Mouse (Mus musculus) forebrain, embryonic 14.5 days (tissue): ENCODE data around the gene Trim62. TPM values are rescaled to one million over a fixed set of nuclear protein-coding genes. Genes with fewer than 3 reads are reported as not detected.

ENCODE experiments used
- ATAC-seq: fragments of 200-750 bp; cut with Nextera tagmentation; 2 replicates; pipeline ENCODE4 v1.8.0; 2017; ENCODE audit warnings: mild to moderate bottlenecking, moderate library complexity
- DNase-seq: peaks from one replicate; pipeline ENCODE4 v3.0.0-alpha.2; 2015; ENCODE audit warnings: low spot score
- H3K27ac ChIP-seq: fragments of 300-500 bp; sonication (generic); 2 replicates; pipeline ENCODE4 v1.5.1; 2014; ENCODE audit warnings: low read depth, mild to moderate bottlenecking, control low read depth, low read length, moderate library complexity
- H3K27me3 ChIP-seq: fragments of 300-500 bp; sonication (generic); replicated peaks from 2 replicates; pipeline ENCODE4 v1.6.1; 2014; ENCODE audit warnings: low read length, control low read depth, mixed read lengths; ENCODE audit not compliant: control insufficient read depth, insufficient read depth
- H3K36me3 ChIP-seq: fragments of 300-500 bp; sonication (generic); 2 replicates; pipeline ENCODE4 v1.6.1; 2014; ENCODE audit warnings: low read length, control low read depth; ENCODE audit not compliant: control insufficient read depth, insufficient read depth
- H3K4me1 ChIP-seq: fragments of 300-500 bp; sonication (generic); 2 replicates; pipeline ENCODE4 v1.6.1; 2014; ENCODE audit warnings: antibody characterized with exemption, low read length, control low read depth; ENCODE audit not compliant: control insufficient read depth, insufficient read depth
- H3K4me2 ChIP-seq: fragments of 300-500 bp; sonication (generic); 2 replicates; pipeline ENCODE4 v1.6.1; 2014; ENCODE audit warnings: mild to moderate bottlenecking, control low read depth, low read length
- H3K4me3 ChIP-seq: fragments of 300-500 bp; sonication (generic); 2 replicates; pipeline ENCODE4 v1.5.1; 2014; ENCODE audit warnings: low read depth, low read length, control low read depth
- H3K9ac ChIP-seq: fragments of 300-500 bp; sonication (generic); 2 replicates; pipeline ENCODE4 v1.6.1; 2014; ENCODE audit warnings: mild to moderate bottlenecking, low read length, control low read depth, moderate library complexity
- H3K9me3 ChIP-seq: fragments of 300-500 bp; sonication (generic); replicated peaks from 2 replicates; pipeline ENCODE4 v1.6.1; 2016; ENCODE audit warnings: low read length, control low read depth, mixed read lengths; ENCODE audit not compliant: control insufficient read depth
- WGBS: fragments of 180-500 bp; shearing (Covaris S2); extraction: QIAGEN DNeasy Blood & Tissue Kit; methylation state at CpG from one replicate; pipeline ENCODE4 v1.1.7; 2014; 5-methylcytosine and 5-hydroxymethylcytosine counted together
- polyA plus RNA-seq: library from polyadenylated mRNA; unstranded; fragments of >200 nt; fragmentation: Nextera tagmentation; extraction: Ambion mirVana; gene quantifications from 2 replicates; pipeline ENCODE4 v1.2.1, GENCODE M21; 2014

The Trim62 gene
- polyA plus RNA-seq, 1 experiment from 2014 or later = 9.3 TPM

DNA sequence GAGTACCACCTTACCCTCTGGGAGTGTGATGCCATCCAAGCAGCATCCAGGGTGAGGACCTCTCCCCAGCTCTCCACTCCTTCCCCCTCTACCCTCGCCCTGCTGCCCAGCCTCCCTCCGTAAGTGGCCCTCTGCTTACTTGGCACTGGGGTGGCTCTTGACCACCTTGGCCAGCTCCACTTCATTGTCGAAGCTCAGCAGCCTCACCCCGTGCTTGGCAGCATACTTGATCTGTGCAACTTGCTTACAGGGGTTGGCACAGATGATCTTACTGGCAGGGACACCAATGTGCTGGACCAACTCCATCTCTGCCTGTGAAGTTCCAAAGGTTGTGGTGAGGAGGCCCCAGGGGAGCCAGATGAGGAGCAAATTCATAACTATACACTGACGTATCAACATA is 67.1 kb downstream of the Trim62 start:
- Histone ChIP-seq H3K4me1 (peaks cover 3% of the 10 kb centered on the region; the same call in 1 of the 2 replicates), H3K4me2 (no peak overlapping the region), H3K36me3 (no peaks in the 10 kb centered on the region), H3K27ac (no peak overlapping the region), H3K9me3 (no peaks in the 10 kb centered on the region), H3K27me3 (no peaks in the 10 kb centered on the region), H3K4me3 (no peak overlapping the region), H3K9ac (no peak overlapping the region)
- 69% methylated on average over 5 of the region's 5 CpGs for WGBS
- ATAC-seq (no peak), DNase-seq (peak; percentile 33)

DNA sequence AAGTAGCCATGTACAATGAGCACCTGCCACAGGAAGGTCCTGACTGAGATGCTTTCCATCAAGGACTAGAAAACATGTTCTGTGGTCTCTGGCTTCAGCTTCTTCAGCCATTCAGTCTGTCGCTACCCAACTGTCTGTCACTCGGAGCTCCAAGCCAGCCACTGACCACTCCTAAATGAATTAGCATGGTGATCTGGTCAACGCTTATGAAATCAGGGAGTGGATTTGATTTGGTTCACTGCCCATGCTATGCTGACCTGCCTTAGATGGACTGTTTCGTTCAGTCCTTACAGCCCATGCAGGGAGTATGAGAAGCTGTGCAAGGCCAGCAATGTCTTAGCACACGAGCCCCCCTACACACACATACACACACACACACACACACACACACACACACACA is 70.5 kb downstream of the Trim62 start:
- Histone ChIP-seq H3K4me2 (no peak overlapping the region), H3K27ac (no peak overlapping the region), H3K36me3 (no peaks in the 10 kb centered on the region), H3K9ac (no peak overlapping the region), H3K4me1 (peaks cover 5% of the 10 kb centered on the region; the same call in 1 of the 2 replicates), H3K27me3 (no peaks in the 10 kb centered on the region), H3K9me3 (no peaks in the 10 kb centered on the region), H3K4me3 (no peak overlapping the region)
- 87% methylated on average over 5 of the region's 5 CpGs for WGBS
- ATAC-seq (no peak), DNase-seq (no peak)

DNA sequence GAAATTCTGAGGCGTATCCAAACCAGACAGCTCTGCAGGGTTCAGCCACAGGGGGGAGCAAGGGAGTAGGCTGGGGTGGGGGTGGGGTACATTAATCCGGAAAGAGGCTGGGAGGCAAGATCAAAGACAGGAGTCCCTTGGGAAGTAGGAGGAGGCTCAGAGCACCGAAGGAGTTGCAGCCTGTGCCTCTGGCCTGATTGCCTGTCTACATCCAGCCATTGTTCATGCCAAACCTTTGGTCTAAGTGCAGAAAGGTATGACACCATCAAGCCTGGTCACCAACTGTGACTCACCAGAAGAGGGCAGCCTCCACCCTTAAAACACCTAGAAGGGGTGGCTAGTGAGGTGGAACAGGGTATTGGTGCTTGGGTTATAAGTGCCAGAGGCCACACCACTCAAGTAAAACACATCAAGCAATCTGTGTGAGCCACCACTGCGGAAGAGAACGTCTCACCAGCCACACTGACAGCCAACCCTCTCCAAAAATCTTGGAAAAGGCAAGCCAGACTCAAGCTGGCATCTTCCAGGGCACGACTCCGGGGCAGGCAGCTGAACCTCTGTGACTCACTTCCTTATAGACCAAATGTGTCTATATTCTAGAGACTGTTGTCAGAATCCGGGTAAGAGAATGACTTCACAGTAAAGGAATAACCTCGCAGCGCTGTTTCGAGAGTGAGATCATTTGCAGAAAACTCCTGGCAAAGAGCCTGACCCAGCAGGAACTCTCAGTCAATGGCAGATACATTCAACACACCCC is 74.0 kb downstream of the Trim62 start:
- no peaks in the 10 kb centered on the region for H3K36me3 ChIP-seq
- no peaks in the 10 kb centered on the region for H3K27me3 ChIP-seq
- no peak overlapping the region for H3K9ac ChIP-seq
- no peak overlapping the region for H3K4me3 ChIP-seq
- H3K27ac ChIP-seq = no peak overlapping the region
- H3K4me1 ChIP-seq = peaks cover 10% of the 10 kb centered on the region
- DNase-seq = peak; percentile 59
- no peak overlapping the region for H3K4me2 ChIP-seq
- 29% methylated on average over 11 of the region's 11 CpGs for WGBS
- peak; percentile 52; the same call in 1 of the 2 replicates for ATAC-seq
- H3K9me3 ChIP-seq = no peaks in the 10 kb centered on the region

DNA sequence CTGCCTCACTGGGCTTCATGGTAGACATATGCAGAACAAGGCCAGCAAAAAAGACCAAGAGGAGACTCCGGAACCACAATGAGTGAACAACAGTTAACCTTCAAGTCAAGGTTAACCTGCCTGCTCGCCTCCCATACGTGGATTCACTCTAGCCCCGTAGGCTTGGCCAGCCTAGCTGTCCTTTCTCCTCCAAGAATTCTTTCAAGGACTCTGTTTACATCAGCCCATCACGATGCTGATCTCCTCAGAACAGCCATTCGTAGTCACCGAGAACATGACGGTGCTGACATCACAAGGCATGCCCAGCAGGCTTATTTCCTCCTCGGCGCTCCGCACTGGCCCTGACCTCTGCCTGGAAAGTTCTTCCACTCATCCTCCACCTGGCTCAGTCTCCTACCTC is 74.8 kb downstream of the Trim62 start:
- Histone ChIP-seq H3K4me2 (no peak overlapping the region), H3K36me3 (no peaks in the 10 kb centered on the region), H3K4me3 (no peak overlapping the region), H3K4me1 (peaks cover 13% of the 10 kb centered on the region), H3K9ac (no peak overlapping the region), H3K9me3 (no peaks in the 10 kb centered on the region), H3K27me3 (no peaks in the 10 kb centered on the region), H3K27ac (0 out of 2 replicates have a peak overlapping the region, but pooled peaks have one; percentile 1)
- WGBS = 89% methylated on average over 11 of the region's 11 CpGs
- ATAC-seq (no peak), DNase-seq (no peak)

DNA sequence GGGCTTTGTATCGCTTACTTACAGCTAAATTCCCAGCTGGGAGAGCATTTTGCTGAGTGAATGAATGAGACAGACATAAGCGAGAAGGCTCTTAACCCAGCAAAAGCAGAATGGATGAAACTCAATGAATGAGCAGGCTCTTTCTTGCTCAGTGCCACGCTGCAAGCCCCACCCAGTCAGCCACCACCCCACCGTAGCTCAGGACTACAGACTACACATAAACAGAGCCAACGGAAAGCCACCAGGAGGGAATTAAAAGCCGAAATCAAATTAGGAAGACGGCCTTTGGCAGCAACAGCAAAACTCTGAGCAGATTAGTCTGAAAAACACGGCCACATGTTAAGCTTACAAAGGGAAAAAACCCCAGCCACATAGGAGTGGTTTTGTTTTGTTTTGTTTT is 75.5 kb downstream of the Trim62 start:
- Histone ChIP-seq H3K27me3 (no peaks in the 10 kb centered on the region), H3K4me3 (no peak overlapping the region), H3K4me2 (no peak overlapping the region), H3K36me3 (no peaks in the 10 kb centered on the region), H3K9me3 (no peaks in the 10 kb centered on the region), H3K4me1 (peaks cover 14% of the 10 kb centered on the region), H3K27ac (no peak overlapping the region), H3K9ac (no peak overlapping the region)
- 20% methylated on average over 8 of the region's 8 CpGs for WGBS
- ATAC-seq (no peak), DNase-seq (peak; percentile 36)

DNA sequence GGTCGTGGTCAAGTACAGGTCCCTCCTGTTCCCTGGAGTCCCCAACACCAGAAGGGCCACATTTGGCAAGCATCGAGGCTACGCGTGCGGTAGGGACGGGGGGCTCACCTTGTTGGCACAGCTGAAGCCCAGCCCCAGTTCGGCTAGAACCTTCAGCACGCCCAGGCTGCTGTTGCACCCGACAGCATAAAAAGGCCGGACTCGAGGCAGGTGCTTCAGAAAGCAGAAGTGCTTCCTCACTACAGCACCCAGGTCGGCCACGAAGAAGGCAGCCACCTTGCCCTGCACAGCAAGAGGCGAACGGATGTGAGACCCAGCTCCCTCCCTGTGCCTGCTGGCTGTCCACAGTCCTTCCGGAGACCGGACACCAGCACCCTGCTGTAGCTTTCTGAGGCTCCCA is 76.3 kb downstream of the Trim62 start:
- 87% methylated on average over 17 of the region's 17 CpGs for WGBS
- ATAC-seq (no peak), DNase-seq (no peak)
- Histone ChIP-seq H3K9ac (no peak overlapping the region), H3K27me3 (no peaks in the 10 kb centered on the region), H3K36me3 (no peaks in the 10 kb centered on the region), H3K4me3 (no peak overlapping the region), H3K4me1 (peaks cover 14% of the 10 kb centered on the region), H3K9me3 (no peaks in the 10 kb centered on the region), H3K27ac (no peak overlapping the region), H3K4me2 (no peak overlapping the region)

Other genes with a start within 250 kb of the Trim62 start
- 33.1 and 35.3 TPM in 2 replicates for gene Phc2, start 228.9 kb upstream of the Trim62 start, polyA plus RNA-seq
- 0.27 and 0.38 TPM in 2 replicates for gene A3galt2, start 128.2 kb upstream of the Trim62 start, polyA plus RNA-seq
- gene Zfp362, start 77.5 kb upstream of the Trim62 start, polyA plus RNA-seq = 26.1 and 31.3 TPM in 2 replicates
- 10.6 and 11.7 TPM in 2 replicates for gene Azin2, start 78.9 kb downstream of the Trim62 start, polyA plus RNA-seq
- 89.2 and 93.6 TPM in 2 replicates for gene Ak2, start 108.4 kb downstream of the Trim62 start, polyA plus RNA-seq
- gene Rnf19b, start 174.7 kb downstream of the Trim62 start, polyA plus RNA-seq = 20.1 and 20.5 TPM in 2 replicates
- gene Tmem54, start 222.0 kb downstream of the Trim62 start, polyA plus RNA-seq = not detected in 2 replicates
- gene Hpca, start 238.5 kb downstream of the Trim62 start, polyA plus RNA-seq = 16.8 and 23.1 TPM in 2 replicates